Mouse (Mus musculus) testis, adult 2 months (tissue): ENCODE data around the gene P4ha2.

ENCODE experiments used
- CTCF ChIP-seq: fragments of 200-500 bp; IDR thresholded peaks from 2 replicates; pipeline ENCODE4 v1.5.1; 2012; ENCODE audit warnings: low read depth, mild to moderate bottlenecking, inconsistent platforms, low read length, moderate library complexity; ENCODE audit not compliant: control insufficient read depth, insufficient read depth, insufficient replicate concordance
- POLR2A ChIP-seq: fragments of 200-500 bp; IDR thresholded peaks from 2 replicates; pipeline ENCODE4 v1.6.1; 2012; ENCODE audit warnings: low read depth, mild to moderate bottlenecking, inconsistent platforms, low read length, moderate library complexity; ENCODE audit not compliant: control insufficient read depth

GRCm38 (mm10) chr11:54065106-54065914, 34.6 kb upstream of the P4ha2 start:
- TF ChIP-seq CTCF (no peak), POLR2A (no peak)
